Mouse (Mus musculus) spleen, adult 2 months (tissue): ENCODE results near the gene Prpsap2.

ENCODE experiments used
- CTCF ChIP-seq: fragments of 200-500 bp; IDR thresholded peaks from 2 replicates; pipeline ENCODE4 v1.5.1; 2011; ENCODE audit warnings: mild to moderate bottlenecking, inconsistent platforms; ENCODE audit not compliant: insufficient read depth, insufficient read length, insufficient replicate concordance; ENCODE audit errors: extremely low read depth
- POLR2A ChIP-seq: fragments of 200-500 bp; IDR thresholded peaks from 2 replicates; pipeline ENCODE4 v1.6.1; 2011; ENCODE audit warnings: low read depth, low read length, inconsistent platforms

- TF ChIP-seq CTCF (no peak), POLR2A (no peak)
Observed at GRCm38 (mm10) chr11:61699460-61699859, 62.4 kb downstream of the Prpsap2 start.
